Mouse (Mus musculus) limb, embryonic 13.5 days (tissue): ENCODE results near the gene C2cd2. TPM values are rescaled to one million over a fixed set of nuclear protein-coding genes. Genes with fewer than 3 reads are reported as not detected.

ENCODE experiments used
- ATAC-seq: fragments of 200-750 bp; cut with Nextera tagmentation; 2 replicates; pipeline ENCODE4 v1.8.0; 2017; ENCODE audit warnings: low read depth, moderate number of reproducible peaks, moderate TSS enrichment; ENCODE audit not compliant: low FRiP score
- H3K27ac ChIP-seq: fragments of 300-500 bp; sonication (generic); 2 replicates; pipeline ENCODE4 v1.5.1; 2015; ENCODE audit warnings: inconsistent platforms, mild to moderate bottlenecking, moderate library complexity
- H3K27me3 ChIP-seq: fragments of 300-500 bp; sonication (generic); 2 replicates; pipeline ENCODE4 v1.6.1; 2015; ENCODE audit warnings: mild to moderate bottlenecking, inconsistent platforms
- H3K36me3 ChIP-seq: fragments of 300-500 bp; sonication (generic); 2 replicates; pipeline ENCODE4 v1.6.1; 2015; ENCODE audit warnings: inconsistent platforms, mild to moderate bottlenecking, moderate library complexity
- H3K4me1 ChIP-seq: fragments of 300-500 bp; sonication (generic); 2 replicates; pipeline ENCODE4 v1.6.1; 2015; ENCODE audit warnings: inconsistent platforms
- H3K4me2 ChIP-seq: fragments of 300-500 bp; sonication (generic); replicated peaks from 2 replicates; pipeline ENCODE4 v1.6.1; 2015; ENCODE audit warnings: inconsistent platforms, mild to moderate bottlenecking, moderate library complexity
- H3K4me3 ChIP-seq: fragments of 300-500 bp; sonication (generic); 2 replicates; pipeline ENCODE4 v1.5.1; 2015; ENCODE audit warnings: moderate library complexity, mild to moderate bottlenecking, inconsistent platforms
- H3K9ac ChIP-seq: fragments of 300-500 bp; sonication (generic); 2 replicates; pipeline ENCODE4 v1.6.1; 2015; ENCODE audit warnings: mild to moderate bottlenecking, inconsistent platforms
- H3K9me3 ChIP-seq: fragments of 300-500 bp; sonication (generic); 2 replicates; pipeline ENCODE4 v1.6.1; 2016; ENCODE audit warnings: inconsistent platforms
- WGBS: fragments of 180-500 bp; shearing (Covaris S2); methylation state at CpG from one replicate; pipeline ENCODE4 v1.1.7; 2015; 5-methylcytosine and 5-hydroxymethylcytosine counted together
- microRNA-seq: library from miRNA; unstranded; fragments of <30 nt; microRNA quantifications from one replicate; pipeline ENCODE4, GENCODE M21; 2016
- polyA plus RNA-seq: library from polyadenylated mRNA; unstranded; fragments of >200 nt; fragmentation: Nextera tagmentation; extraction: Ambion mirVana; gene quantifications from 2 replicates; pipeline ENCODE4 v1.2.1, GENCODE M21; 2015

Gene C2cd2
- polyA plus RNA-seq, 1 experiment from 2014 or later = 15.3 TPM

DNA sequence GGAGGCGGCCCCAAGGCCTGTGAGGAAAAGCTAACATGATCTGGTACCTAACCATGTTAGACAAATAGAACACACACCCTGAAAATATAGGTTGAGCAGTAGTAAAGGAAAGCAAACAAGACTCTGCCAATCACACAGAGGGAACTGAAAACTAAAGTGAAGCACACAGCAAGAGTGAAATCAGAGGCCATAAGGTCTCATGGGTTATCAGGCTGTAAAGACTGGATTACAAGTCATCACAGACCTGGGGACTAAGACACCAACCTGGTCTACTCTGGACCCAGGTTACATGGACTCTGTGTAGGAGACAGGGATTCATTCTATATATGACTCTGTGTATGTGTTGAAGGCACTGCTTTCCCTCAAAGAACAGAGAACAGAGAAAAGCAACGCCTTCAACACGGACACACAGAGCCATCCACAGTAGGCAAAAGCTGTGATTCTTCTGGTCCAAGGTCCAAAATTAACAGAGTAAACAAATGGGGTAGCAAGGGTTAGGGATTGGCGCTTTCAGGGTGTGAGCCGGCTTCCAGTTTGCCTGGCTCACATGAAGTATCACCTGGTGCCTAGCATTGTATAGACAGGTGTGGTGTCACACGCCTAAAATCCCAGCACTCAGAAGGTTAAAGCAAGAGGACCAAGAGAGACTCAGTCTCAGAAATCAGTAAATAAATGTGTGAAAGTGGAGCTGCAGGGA, 138.9 kb downstream of the C2cd2 start:
- H3K4me3 ChIP-seq = no peak overlapping the region
- H3K9ac ChIP-seq = no peak overlapping the region
- no peaks in the 10 kb centered on the region for H3K27me3 ChIP-seq
- no peak for ATAC-seq
- WGBS = 91% methylated on average over 6 of the region's 6 CpGs
- peaks cover 68% of the 10 kb centered on the region for H3K36me3 ChIP-seq
- H3K27ac ChIP-seq = no peak overlapping the region
- H3K4me2 ChIP-seq = no peak overlapping the region
- H3K4me1 ChIP-seq = no peaks in the 10 kb centered on the region
- H3K9me3 ChIP-seq = no peaks in the 10 kb centered on the region

DNA sequence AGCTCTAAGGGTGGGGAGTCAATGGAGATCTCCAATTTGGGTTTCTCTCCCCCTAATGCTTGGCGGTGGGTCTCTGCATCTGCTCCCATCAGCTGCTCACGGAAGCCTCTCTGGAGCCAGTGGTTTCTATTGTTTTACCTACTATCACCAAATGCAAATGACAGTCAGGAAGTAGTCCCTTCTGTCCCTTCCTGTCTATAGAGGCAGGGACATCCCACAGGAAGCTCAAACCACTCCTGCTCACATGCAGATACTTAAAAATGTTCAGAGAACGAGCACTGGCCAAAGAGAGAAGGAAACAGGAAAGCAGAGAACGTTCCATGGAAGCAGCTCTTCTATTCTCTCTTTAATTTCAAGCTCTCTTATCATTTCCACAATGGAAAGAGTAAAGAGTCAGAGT, 142.9 kb downstream of the C2cd2 start:
- WGBS = 83% methylated on average over 4 of the region's 4 CpGs
- no peaks in the 10 kb centered on the region for H3K4me1 ChIP-seq
- H3K27ac ChIP-seq = no peak overlapping the region
- H3K27me3 ChIP-seq = no peaks in the 10 kb centered on the region
- no peak for ATAC-seq
- H3K9ac ChIP-seq = no peak overlapping the region
- no peak overlapping the region for H3K4me3 ChIP-seq
- no peak overlapping the region for H3K4me2 ChIP-seq
- H3K9me3 ChIP-seq = no peaks in the 10 kb centered on the region
- H3K36me3 ChIP-seq = peaks cover 86% of the 10 kb centered on the region

DNA sequence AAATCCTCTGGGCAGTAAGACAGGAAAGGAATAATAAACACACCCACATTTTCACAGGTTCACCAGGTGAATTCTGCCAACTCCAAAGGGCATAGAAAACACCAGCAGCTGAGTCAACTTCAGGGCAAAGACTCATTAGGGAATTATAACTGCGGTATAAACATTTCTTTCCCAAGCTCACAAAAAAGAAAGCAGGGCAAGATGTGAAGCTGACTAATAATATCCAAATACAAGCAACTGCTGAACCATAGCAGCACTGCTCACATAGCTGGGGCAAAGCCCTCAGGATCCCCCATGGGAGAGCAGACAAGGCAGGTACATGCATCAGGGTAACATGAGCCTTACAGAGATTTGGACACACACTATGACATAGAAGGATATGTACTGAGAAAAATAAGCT, 145.0 kb downstream of the C2cd2 start:
- Histone ChIP-seq H3K27ac (no peak overlapping the region), H3K4me2 (no peak overlapping the region), H3K27me3 (no peaks in the 10 kb centered on the region), H3K4me3 (no peak overlapping the region), H3K36me3 (peaks cover 97% of the 10 kb centered on the region), H3K4me1 (no peaks in the 10 kb centered on the region), H3K9me3 (no peaks in the 10 kb centered on the region), H3K9ac (no peak overlapping the region)
- 66% methylated on average over 1 of the region's 1 CpGs for WGBS
- ATAC-seq = no peak

DNA sequence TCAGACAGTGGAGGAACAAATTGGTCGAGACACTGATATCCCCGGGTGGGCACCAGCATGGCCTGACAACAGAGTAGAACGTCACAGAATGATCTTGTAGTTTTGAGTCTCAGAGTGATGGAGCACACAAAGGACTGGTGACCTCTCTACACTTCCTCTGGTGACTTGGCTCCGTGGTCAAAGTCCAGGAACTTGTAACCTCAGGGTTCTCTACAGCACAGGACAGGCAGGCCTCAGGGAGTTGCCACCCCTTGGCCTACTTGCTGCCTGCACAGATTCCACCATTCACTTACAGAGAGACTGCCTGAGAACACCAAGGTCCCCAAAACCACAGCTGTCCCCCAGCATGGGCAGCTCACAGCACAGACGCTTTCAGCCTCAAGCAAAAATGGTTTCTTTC, 147.1 kb downstream of the C2cd2 start:
- Histone ChIP-seq H3K4me3 (no peak overlapping the region), H3K27me3 (no peaks in the 10 kb centered on the region), H3K36me3 (peaks cover 98% of the 10 kb centered on the region), H3K9ac (no peak overlapping the region), H3K27ac (no peak overlapping the region), H3K4me1 (no peaks in the 10 kb centered on the region), H3K9me3 (no peaks in the 10 kb centered on the region), H3K4me2 (no peak overlapping the region)
- WGBS = 82% methylated on average over 5 of the region's 5 CpGs
- no peak for ATAC-seq

DNA sequence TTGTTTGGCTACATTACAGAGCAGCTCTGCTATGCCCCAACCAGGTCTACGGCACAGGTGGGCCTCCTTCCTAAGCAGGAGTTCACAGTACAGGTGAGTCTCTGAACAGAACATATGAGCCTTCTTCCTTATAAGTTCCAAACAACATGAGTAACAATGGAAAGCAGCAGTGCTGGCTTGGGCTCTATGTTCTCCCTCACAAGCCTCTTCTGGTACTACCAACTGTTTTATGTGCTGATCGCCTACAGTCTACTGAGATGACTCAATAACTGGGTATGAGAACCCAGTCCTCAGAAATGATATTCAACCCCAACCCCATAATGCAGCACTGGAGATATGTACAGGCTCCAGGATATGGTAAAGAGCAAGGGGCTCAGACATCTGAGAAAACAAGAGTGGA, 148.3 kb downstream of the C2cd2 start:
- ATAC-seq = no peak
- H3K27me3 ChIP-seq = no peaks in the 10 kb centered on the region
- no peaks in the 10 kb centered on the region for H3K9me3 ChIP-seq
- H3K4me3 ChIP-seq = no peak overlapping the region
- H3K27ac ChIP-seq = no peak overlapping the region
- H3K9ac ChIP-seq = no peak overlapping the region
- H3K4me1 ChIP-seq = no peaks in the 10 kb centered on the region
- peaks cover 98% of the 10 kb centered on the region for H3K36me3 ChIP-seq
- H3K4me2 ChIP-seq = no peak overlapping the region
- WGBS = 95% methylated on average over 2 of the region's 2 CpGs

DNA sequence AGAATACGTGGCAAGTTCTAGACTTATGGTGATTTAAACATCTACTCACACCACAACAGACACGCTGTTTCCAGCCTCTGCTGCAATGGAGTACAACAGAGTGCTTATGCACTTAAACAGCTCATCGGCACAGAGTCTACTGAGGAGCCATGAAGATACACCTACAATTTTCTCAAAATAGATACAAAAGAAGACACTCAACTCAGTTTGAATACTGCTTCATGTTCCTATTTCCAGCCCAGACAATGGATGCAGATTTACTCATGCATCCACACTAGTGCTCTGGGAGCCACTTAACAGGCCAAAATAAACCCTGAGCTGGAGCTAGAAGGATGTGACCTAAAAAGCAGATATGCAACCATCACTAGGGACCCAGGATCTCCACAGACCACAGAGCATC, 153.5 kb downstream of the C2cd2 start:
- peaks cover 98% of the 10 kb centered on the region for H3K36me3 ChIP-seq
- no peaks in the 10 kb centered on the region for H3K4me1 ChIP-seq
- H3K27ac ChIP-seq = no peak overlapping the region
- H3K4me2 ChIP-seq = no peak overlapping the region
- no peaks in the 10 kb centered on the region for H3K27me3 ChIP-seq
- no peak overlapping the region for H3K9ac ChIP-seq
- H3K4me3 ChIP-seq = no peak overlapping the region
- WGBS = 94% methylated on average over 3 of the region's 3 CpGs
- H3K9me3 ChIP-seq = no peaks in the 10 kb centered on the region
- no peak for ATAC-seq

DNA sequence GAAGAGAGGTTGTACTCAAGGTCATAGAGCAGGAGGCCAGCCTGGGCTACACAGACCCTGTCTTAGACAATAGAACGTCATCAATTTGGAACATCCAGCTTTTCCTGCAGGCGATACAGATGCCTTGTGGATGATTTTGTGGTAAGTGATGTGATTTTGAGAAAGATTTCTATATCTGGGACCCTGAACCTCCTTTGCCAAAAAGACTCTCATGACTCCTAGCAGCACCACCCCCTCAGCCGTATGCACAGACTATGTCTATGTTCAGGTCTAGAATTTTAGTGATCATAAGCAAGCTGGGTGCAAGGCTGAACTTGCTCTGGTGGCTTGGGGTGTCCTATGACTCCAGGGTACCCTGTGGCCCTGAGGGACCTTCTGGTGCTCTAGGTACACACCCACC, 156.8 kb downstream of the C2cd2 start:
- Histone ChIP-seq H3K4me1 (no peaks in the 10 kb centered on the region), H3K27ac (no peak overlapping the region), H3K4me2 (no peak overlapping the region), H3K36me3 (peaks cover 93% of the 10 kb centered on the region), H3K9me3 (no peaks in the 10 kb centered on the region), H3K27me3 (no peaks in the 10 kb centered on the region), H3K4me3 (no peak overlapping the region), H3K9ac (no peak overlapping the region)
- WGBS = 93% methylated on average over 3 of the region's 3 CpGs
- no peak for ATAC-seq

Small RNAs within 50 kb of the gene (microRNA-seq; reads per million reads assigned to microRNA genes)
- gene Mir6964 = not detected

Other genes with a start within 250 kb of the C2cd2 start
- gene Ripk4, start 198.8 kb downstream of the C2cd2 start, polyA plus RNA-seq = 7.7 and 9.8 TPM in 2 replicates
- 12.7 and 15.3 TPM in 2 replicates for gene Prdm15, start 110.7 kb downstream of the C2cd2 start, polyA plus RNA-seq
- gene Zbtb21, start within 50 bp of the C2cd2 start, polyA plus RNA-seq = 13.1 and 15.6 TPM in 2 replicates
- gene B230307C23Rik, start 34.7 kb upstream of the C2cd2 start, polyA plus RNA-seq = 25.9 and 30.5 TPM in 2 replicates
- 22.6 and 26.0 TPM in 2 replicates for gene A630089N07Rik, start 119.9 kb upstream of the C2cd2 start, polyA plus RNA-seq